Mouse (Mus musculus) CH12.LX (cell line): ENCODE results near the gene Unc13c. TPM values are rescaled to one million over a fixed set of nuclear protein-coding genes. Genes with fewer than 3 reads are reported as not detected.

Source experiments
- DNase-seq: peaks from one replicate; pipeline ENCODE4 v3.0.0-alpha.2; 2013; ENCODE audit errors: extremely low read depth
- H3K27ac ChIP-seq: 2 replicates; pipeline ENCODE4 v1.5.1; 2012; ENCODE audit warnings: low read depth, mild to moderate bottlenecking, control low read depth, moderate library complexity; ENCODE audit not compliant: insufficient read depth
- H3K27me3 ChIP-seq: replicated peaks from 2 replicates; pipeline ENCODE3; 2012; ENCODE audit warnings: inconsistent platforms
- H3K36me3 ChIP-seq, 2 experiments: replicated peaks in 1 of 2; 2 replicates each; pipeline versions ENCODE3 to v1.6.1; 2012; ENCODE audit warnings: inconsistent platforms in 1 of 2, low read length in 1 of 2, mild to moderate bottlenecking in 1 of 2, mixed read lengths in 1 of 2, moderate library complexity in 1 of 2; ENCODE audit not compliant: control insufficient read depth in 1 of 2, insufficient read depth in 1 of 2
- H3K4me1 ChIP-seq, 2 experiments: 2 replicates each; pipeline ENCODE4 v1.6.1; 2012; ENCODE audit warnings: inconsistent platforms in 1 of 2, moderate library complexity in 1 of 2; ENCODE audit not compliant: insufficient read depth in 2 of 2, control insufficient read depth in 1 of 2
- H3K4me2 ChIP-seq: 2 replicates; pipeline ENCODE4 v1.6.1; 2012; ENCODE audit warnings: low read depth, mild to moderate bottlenecking, control low read depth; ENCODE audit not compliant: poor library complexity, insufficient read depth, severe bottlenecking
- H3K4me3 ChIP-seq, 3 experiments: fragments of 150-350 bp in 1 of 3; sonication (generic) in 1 of 3; replicated peaks in 1 of 3; 2 replicates each; pipeline versions ENCODE3 to v1.5.1; 2011 to 2012; ENCODE audit warnings: low read depth in 2 of 3, low read length in 2 of 3, mild to moderate bottlenecking in 2 of 3, moderate library complexity in 2 of 3, control low read depth in 1 of 3, improper control_type of control experiment in 1 of 3, inconsistent platforms in 1 of 3, mixed read lengths in 1 of 3; ENCODE audit not compliant: poor library complexity in 1 of 3
- H3K79me2 ChIP-seq: replicated peaks from 2 replicates; pipeline ENCODE4 v1.6.1; 2012; ENCODE audit warnings: mild to moderate bottlenecking, moderate library complexity; ENCODE audit not compliant: control insufficient read depth, poor library complexity, insufficient read depth, severe bottlenecking; ENCODE audit errors: extremely low read depth
- H3K9ac ChIP-seq: 2 replicates; pipeline ENCODE4 v1.6.1; 2012; ENCODE audit warnings: low read depth, mild to moderate bottlenecking, control low read depth, moderate library complexity; ENCODE audit not compliant: insufficient read depth
- H3K9me3 ChIP-seq: replicated peaks from 2 replicates; pipeline ENCODE3; 2012; ENCODE audit warnings: low read length, inconsistent platforms, mixed read lengths
- BHLHE40 ChIP-seq: IDR thresholded peaks from 2 replicates; pipeline ENCODE4 v1.6.1; 2011; ENCODE audit warnings: mild to moderate bottlenecking, low read depth, low read length, improper control_type of control experiment
- ELF1 ChIP-seq: IDR thresholded peaks from 2 replicates; pipeline ENCODE4 v1.6.1; 2014; ENCODE audit warnings: low read depth, mild to moderate bottlenecking, inconsistent platforms, low read length, improper control_type of control experiment
- EP300 ChIP-seq: IDR thresholded peaks from 2 replicates; pipeline ENCODE4 v1.6.1; 2011; ENCODE audit warnings: low read length, improper control_type of control experiment
- ETS1 ChIP-seq: conservative IDR thresholded peaks from 2 replicates; pipeline ENCODE4 v1.6.1; 2012; ENCODE audit warnings: low read depth, mild to moderate bottlenecking, inconsistent platforms, low read length, improper control_type of control experiment, moderate library complexity
- GABPA ChIP-seq: IDR thresholded peaks from 2 replicates; pipeline ENCODE4 v1.6.1; 2012; ENCODE audit warnings: low read depth, low read length, improper control_type of control experiment, inconsistent platforms; ENCODE audit not compliant: insufficient replicate concordance
- HCFC1 ChIP-seq: IDR thresholded peaks from 2 replicates; pipeline ENCODE4 v1.6.1; 2012; ENCODE audit warnings: low read depth, mild to moderate bottlenecking, inconsistent platforms, low read length, improper control_type of control experiment
- JUND ChIP-seq: conservative IDR thresholded peaks from 2 replicates; pipeline ENCODE4 v1.6.1; 2011; ENCODE audit warnings: low read depth, low read length, improper control_type of control experiment
- KAT2A ChIP-seq: IDR thresholded peaks from 2 replicates; pipeline ENCODE4 v1.6.1; 2012; ENCODE audit warnings: low read length, improper control_type of control experiment, inconsistent platforms; ENCODE audit not compliant: insufficient replicate concordance
- MAFK ChIP-seq: IDR thresholded peaks from 2 replicates; pipeline ENCODE4 v1.6.1; 2011; ENCODE audit warnings: low read length, improper control_type of control experiment; ENCODE audit not compliant: insufficient replicate concordance
- MAZ ChIP-seq: IDR thresholded peaks from 2 replicates; pipeline ENCODE4 v1.6.1; 2012; ENCODE audit warnings: low read depth, mild to moderate bottlenecking, inconsistent platforms, low read length, improper control_type of control experiment, moderate library complexity
- POLR2A ChIP-seq: IDR thresholded peaks from 2 replicates; pipeline ENCODE4 v1.6.1; 2011; ENCODE audit warnings: low read depth, mild to moderate bottlenecking, improper control_type of control experiment, low read length
- RCOR1 ChIP-seq: conservative IDR thresholded peaks from 2 replicates; pipeline ENCODE4 v1.6.1; 2012; ENCODE audit warnings: low read depth, mild to moderate bottlenecking, inconsistent platforms, low read length, improper control_type of control experiment
- SIN3A ChIP-seq: IDR thresholded peaks from 2 replicates; pipeline ENCODE4 v1.6.1; 2012; ENCODE audit warnings: low read length, improper control_type of control experiment, inconsistent platforms
- SMC3 ChIP-seq: IDR thresholded peaks from 2 replicates; pipeline ENCODE4 v1.6.1; 2011; ENCODE audit warnings: low read depth, low read length, improper control_type of control experiment
- TBP ChIP-seq: conservative IDR thresholded peaks from 2 replicates; pipeline ENCODE4 v1.6.1; 2011; ENCODE audit warnings: low read depth, low read length, improper control_type of control experiment
- UBTF ChIP-seq: IDR thresholded peaks from 2 replicates; pipeline ENCODE4 v1.6.1; 2012; ENCODE audit warnings: low read depth, mild to moderate bottlenecking, inconsistent platforms, low read length, improper control_type of control experiment, moderate library complexity
- USF1 ChIP-seq: IDR thresholded peaks from 2 replicates; pipeline ENCODE4 v1.6.1; 2014; ENCODE audit warnings: low read depth, mild to moderate bottlenecking, inconsistent platforms, low read length, improper control_type of control experiment
- USF2 ChIP-seq: conservative IDR thresholded peaks from 2 replicates; pipeline ENCODE4 v1.6.1; 2011; ENCODE audit warnings: low read depth, low read length, improper control_type of control experiment
- ZC3H11A ChIP-seq: IDR thresholded peaks from 2 replicates; pipeline ENCODE4 v1.6.1; 2012; ENCODE audit warnings: low read depth, mild to moderate bottlenecking, inconsistent platforms, low read length, improper control_type of control experiment
- ZKSCAN1 ChIP-seq: IDR thresholded peaks from 2 replicates; pipeline ENCODE4 v1.6.1; 2012; ENCODE audit warnings: low read depth, inconsistent platforms, low read length, improper control_type of control experiment, borderline replicate concordance
- dilution Hi-C: fragments of 300-500 bp; cut with MboI; formaldehyde crosslinking; loops from 2 replicates; pipeline ENCODE4 v1.14.3; 2020; ENCODE audit warnings: low sequenced_read_pairs; ENCODE audit not compliant: extremely low pct_unique_long_range_greater_than_20kb, extremely low pct_ligation_motif_present
- in situ Hi-C: fragments of 300-500 bp; cut with MboI; formaldehyde crosslinking; loops from 3 replicates; pipeline ENCODE4 v1.14.3; 2019; ENCODE audit warnings: low sequenced_read_pairs, low pct_ligation_motif_present, low pct_unique_long_range_greater_than_20kb, mixed read lengths
- polyA plus RNA-seq: library from polyadenylated mRNA; unstranded; fragments of >175 nt; gene quantifications from 2 replicates; pipeline ENCODE4 v1.2.1, GENCODE M21; 2012; ENCODE audit warnings: low read depth; ENCODE audit not compliant: insufficient read length
- total RNA-seq, 2 experiments: library from RNA; depleted of rRNA; stranded (reverse); fragments of 300-350 nt in 1 of 2; fragments of >200 nt in 1 of 2; gene quantifications; 2 replicates each; pipeline ENCODE4 v1.2.3; 2012 to 2014

Unc13c gene
- total and polyA plus RNA-seq, 3 experiments, result not detected

DNA sequence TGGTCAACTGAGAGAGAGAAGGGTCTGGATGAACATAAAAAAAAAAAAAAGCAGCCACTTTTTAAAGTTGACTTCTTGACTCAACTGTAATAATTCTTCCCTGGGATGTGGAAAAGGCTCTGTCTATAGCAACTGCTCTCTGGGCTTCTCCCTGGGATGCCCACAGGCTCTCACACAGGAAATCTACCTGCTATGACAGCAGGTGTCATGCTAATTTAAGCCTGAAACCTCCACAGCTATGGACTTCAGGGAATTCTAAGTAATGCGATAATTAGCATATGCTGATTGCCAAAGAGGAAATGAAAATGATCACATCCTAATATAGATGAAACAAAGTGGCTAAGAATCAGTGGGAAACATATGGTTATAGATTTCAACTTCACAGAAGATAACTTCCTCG, 102.1 kb downstream of the Unc13c start:
- dilution Hi-C loops, result no loop called here
- peak; percentile 3 for DNase-seq
- no peak overlapping the region for H3K27ac ChIP-seq
- no peak overlapping the region for H3K4me3 ChIP-seq
- no peaks in the 10 kb centered on the region for H3K79me2 ChIP-seq
- H3K27me3 ChIP-seq, result no peaks in the 10 kb centered on the region
- 0 out of 2 replicates have a peak, but pooled peaks have one; percentile 12 for TF ChIP-seq EP300
- TF ChIP-seq JUND, result no peak
- no peak for TF ChIP-seq POLR2A
- TF ChIP-seq USF1, result no peak
- TF ChIP-seq ZC3H11A, result no peak
- no peak for TF ChIP-seq MAFK
- no peak for TF ChIP-seq KAT2A
- H3K9ac ChIP-seq, result no peak overlapping the region
- no peaks in the 10 kb centered on the region for H3K9me3 ChIP-seq
- H3K36me3 ChIP-seq, result no peaks in the 10 kb centered on the region
- peaks cover 0 to 12% of the 10 kb centered on the region in 2 experiments; a peak in 2 of 4 replicates for H3K4me1 ChIP-seq
- in situ Hi-C loops, result no loop called here
- H3K4me2 ChIP-seq, result no peak overlapping the region

GRCm38 (mm10) chr9:73859469-73859868, 109.3 kb downstream of the Unc13c start:
- H3K79me2 ChIP-seq, result no peaks in the 10 kb centered on the region
- dilution Hi-C loops (no loop called here), in situ Hi-C loops (no loop called here)
- H3K4me2 ChIP-seq, result no peak overlapping the region
- no peak overlapping the region for H3K27ac ChIP-seq
- no peaks in the 10 kb centered on the region for H3K9me3 ChIP-seq
- no peak overlapping the region for H3K9ac ChIP-seq
- TF ChIP-seq MAZ, result no peak
- TF ChIP-seq SIN3A, result no peak
- no peak for TF ChIP-seq EP300
- TF ChIP-seq, all 38 proteins: peak for 0
- no peaks in the 10 kb centered on the region; a peak in 1 of 4 replicates for H3K4me1 ChIP-seq
- H3K27me3 ChIP-seq, result no peaks in the 10 kb centered on the region
- no peak overlapping the region for H3K4me3 ChIP-seq
- DNase-seq, result no peak
- no peaks in the 10 kb centered on the region for H3K36me3 ChIP-seq

GRCm38 (mm10) chr9:73854281-73854680, 114.5 kb downstream of the Unc13c start:
- H3K9ac ChIP-seq, result no peak overlapping the region
- no peaks in the 10 kb centered on the region for H3K27me3 ChIP-seq
- H3K36me3 ChIP-seq, result no peaks in the 10 kb centered on the region
- dilution Hi-C loops (no loop called here), in situ Hi-C loops (no loop called here)
- H3K4me3 ChIP-seq, result no peak overlapping the region
- H3K4me1 ChIP-seq, result no peaks in the 10 kb centered on the region; a peak in 1 of 4 replicates
- no peak for DNase-seq
- H3K27ac ChIP-seq, result no peak overlapping the region
- no peak overlapping the region for H3K4me2 ChIP-seq
- TF ChIP-seq GABPA (no peak), SMC3 (no peak), ZC3H11A (no peak), UBTF (no peak), TBP (no peak), RCOR1 (no peak), ZKSCAN1 (no peak), BHLHE40 (no peak), MAFK (no peak), USF2 (no peak), ETS1 (no peak), KAT2A (no peak), ELF1 (no peak), HCFC1 (no peak)
- TF ChIP-seq, all 38 proteins: peak for 0
- Histone ChIP-seq H3K9me3 (no peaks in the 10 kb centered on the region), H3K79me2 (no peaks in the 10 kb centered on the region)
